Mouse (Mus musculus): ENCODE data around the gene Iqgap1.
A peak's percentile ranks its signal among the peaks of the same experiment; 100 is the strongest.
"Not testable (repeated sequence)": the region's sequence is repeated elsewhere in the genome, so short reads cannot be mapped to it uniquely, and the experiment has no call there.

Gene Iqgap1

DNA sequence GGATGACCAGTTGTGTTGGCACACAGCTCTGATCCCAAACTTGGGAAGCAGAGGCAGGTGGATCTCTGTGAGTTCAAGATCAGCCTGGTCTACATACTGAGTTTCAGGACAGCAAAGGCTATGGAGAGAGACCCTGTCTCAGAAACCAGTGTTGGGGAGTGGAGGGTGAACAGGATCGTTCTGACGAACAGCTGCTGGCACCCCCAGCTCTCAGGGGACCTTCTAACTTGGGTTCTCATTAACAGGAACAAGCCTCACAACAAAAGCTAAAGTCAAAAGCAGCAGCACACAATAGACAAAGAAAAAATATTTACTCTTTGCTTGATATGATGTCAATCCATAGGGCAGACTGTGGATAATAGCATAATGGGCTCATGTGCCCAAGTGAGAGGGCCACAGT, 55.3 kb downstream of the Iqgap1 start:
- DNase-seq (ENCODE audit: low spot score) = no peak

GRCm38 (mm10) chr7:80766861-80767312, 58.9 kb downstream of the Iqgap1 start:
- DNase-seq (ENCODE audit: low spot score) = no peak

GRCm38 (mm10) chr7:80766072-80766471, 59.7 kb downstream of the Iqgap1 start:
- DNase-seq (ENCODE audit: low spot score) = no peak

DNA sequence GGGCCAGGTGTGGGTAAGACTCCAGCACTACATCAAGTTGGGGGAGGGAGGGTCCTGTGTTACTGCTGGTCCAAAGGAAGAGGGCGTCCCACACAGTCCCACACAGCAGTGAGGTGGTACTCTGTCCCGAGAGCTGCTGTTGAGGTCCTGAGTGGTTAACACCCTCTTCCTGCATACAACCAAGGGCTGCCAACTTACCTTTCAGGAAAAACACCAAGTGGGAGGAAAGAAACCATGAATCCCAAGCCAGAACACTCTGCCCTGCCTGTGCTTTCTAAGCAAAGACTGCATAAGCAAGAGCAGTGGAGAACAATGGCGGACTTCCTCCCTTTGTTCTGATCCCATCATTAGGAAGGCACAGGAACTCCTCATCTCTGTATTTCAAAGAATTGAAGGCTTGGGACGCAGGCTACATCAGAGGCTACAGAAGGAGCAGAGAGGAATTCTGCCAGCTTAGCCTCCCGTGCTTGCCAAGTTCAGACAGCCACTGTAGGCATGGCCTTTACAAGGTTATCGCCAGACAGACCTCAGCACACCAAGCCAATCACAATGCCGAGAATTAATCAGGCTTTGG, 61.8 kb downstream of the Iqgap1 start:
- DNase-seq (ENCODE audit: low spot score) = no peak

DNA sequence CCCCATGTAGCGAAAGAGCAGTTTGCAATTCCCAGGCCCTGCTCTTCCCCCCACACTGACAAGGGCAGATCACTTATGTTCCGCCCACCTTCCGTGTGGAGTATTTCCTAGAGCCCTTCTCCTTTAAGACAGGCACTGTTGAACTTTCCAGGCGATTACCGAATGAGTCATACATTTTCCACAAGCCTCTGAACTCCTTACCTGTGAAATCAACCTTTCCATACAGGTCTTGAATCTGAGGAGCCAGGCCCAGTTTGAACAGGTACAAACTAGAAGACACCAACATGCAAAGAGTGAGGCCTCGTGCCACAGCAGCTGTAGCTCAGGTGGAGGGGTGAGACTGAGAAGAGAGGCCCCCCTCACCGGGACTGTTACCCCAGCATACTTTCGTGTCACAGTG, 63.5 kb downstream of the Iqgap1 start:
- DNase-seq (ENCODE audit: low spot score) = no peak

- no peak for DNase-seq (ENCODE audit: low spot score)
These were observed 71.7 kb downstream of the Iqgap1 start for GRCm38 (mm10) chr7:80754086-80754485.

GRCm38 (mm10) chr7:80753613-80754012, 72.2 kb downstream of the Iqgap1 start:
- no peak for DNase-seq (ENCODE audit: low spot score)

DNA sequence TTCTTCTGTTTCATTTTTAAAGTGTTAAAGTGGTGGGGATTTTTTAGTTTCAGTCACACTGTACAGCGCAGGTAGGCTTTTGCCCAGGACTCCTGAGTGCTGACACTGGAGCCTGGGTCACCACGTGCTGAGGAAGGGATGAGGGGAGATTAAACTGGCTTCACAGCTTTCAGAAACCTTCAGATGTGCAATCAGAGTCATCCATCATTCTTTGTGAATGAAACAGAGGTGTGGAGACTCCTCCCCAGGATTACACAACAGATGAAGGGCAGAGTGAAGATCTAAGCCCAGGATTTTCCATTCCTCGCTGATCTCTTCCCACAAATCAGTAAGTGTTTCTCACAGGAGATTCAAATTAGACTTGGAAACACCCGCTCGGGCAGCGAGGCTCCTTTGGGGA, 76.2 kb downstream of the Iqgap1 start:
- DNase-seq (ENCODE audit: low spot score) = no peak

- not testable (repeated sequence) for DNase-seq (ENCODE audit: low spot score)
These were observed 76.7 kb downstream of the Iqgap1 start for GRCm38 (mm10) chr7:80749109-80749508.

DNA sequence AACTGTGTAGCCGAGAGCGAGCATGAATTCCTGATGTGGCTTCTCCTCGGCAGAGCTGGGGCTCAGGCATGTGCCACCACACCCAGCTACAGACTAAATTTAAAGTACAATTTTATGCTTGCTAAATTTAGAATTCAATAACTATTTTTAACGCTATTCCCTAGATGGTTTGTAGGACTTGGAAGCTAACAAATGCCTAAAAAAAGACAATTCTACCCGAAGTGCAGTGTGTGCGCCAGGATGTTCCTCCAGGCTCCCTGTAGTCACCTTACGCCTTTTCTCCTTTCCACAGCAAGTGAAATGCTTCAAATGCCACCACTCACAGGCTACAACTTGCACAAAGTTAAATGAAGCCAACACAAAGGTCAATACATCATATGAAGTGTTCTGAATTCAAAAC, 78.4 kb downstream of the Iqgap1 start:
- DNase-seq (ENCODE audit: low spot score) = no peak

DNA sequence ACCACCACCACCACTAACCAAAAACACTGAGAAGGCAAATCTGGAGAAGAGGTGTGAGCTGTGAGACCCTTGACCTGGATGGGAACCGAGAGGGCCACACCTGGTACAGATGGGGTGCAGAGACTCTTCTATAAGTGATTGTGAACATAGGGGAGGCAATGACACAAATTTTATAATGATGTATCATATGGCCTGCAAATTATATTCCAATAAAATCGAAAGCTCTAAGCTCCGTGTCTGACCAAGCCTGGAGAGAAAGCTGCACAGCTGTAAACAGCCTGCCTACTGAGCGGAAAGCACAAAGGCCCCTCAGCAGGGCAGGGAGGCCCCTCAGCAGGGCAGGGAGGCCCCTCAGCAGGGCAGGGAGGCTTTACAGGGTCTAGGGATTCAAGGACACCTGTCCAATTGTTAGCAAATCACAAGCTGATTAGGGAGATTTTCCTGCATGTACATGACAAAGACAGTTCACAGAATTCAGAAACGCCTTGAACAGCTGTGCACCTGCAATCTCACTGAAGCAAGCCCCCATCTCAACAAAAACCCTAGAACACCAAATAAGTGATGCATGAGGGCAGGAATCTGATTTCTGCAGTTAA, 79.5 kb downstream of the Iqgap1 start:
- DNase-seq (ENCODE audit: low spot score) = no peak

- DNase-seq (ENCODE audit: low spot score) = no peak
These were observed 80.0 kb downstream of the Iqgap1 start for GRCm38 (mm10) chr7:80745746-80746145.

DNA sequence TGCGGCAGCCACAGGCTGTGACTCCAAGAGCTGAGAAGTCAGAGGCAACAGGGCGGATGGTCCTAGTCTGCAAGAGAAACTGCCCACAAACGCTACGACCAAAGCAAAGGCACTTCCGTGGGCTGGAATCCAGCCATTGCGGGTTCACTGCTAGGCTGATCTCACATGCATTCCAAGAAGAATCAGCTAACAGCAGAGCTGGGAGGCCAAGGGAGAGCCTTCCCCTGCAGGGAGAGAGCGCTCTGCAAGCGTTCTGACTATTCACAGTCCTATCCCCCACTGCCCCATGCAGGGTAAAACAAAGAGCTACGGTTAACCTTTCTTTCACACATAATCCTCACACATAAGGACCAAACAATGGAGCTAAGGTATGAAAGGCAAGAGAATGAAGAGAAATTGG, 80.5 kb downstream of the Iqgap1 start:
- DNase-seq (ENCODE audit: low spot score) = no peak

DNA sequence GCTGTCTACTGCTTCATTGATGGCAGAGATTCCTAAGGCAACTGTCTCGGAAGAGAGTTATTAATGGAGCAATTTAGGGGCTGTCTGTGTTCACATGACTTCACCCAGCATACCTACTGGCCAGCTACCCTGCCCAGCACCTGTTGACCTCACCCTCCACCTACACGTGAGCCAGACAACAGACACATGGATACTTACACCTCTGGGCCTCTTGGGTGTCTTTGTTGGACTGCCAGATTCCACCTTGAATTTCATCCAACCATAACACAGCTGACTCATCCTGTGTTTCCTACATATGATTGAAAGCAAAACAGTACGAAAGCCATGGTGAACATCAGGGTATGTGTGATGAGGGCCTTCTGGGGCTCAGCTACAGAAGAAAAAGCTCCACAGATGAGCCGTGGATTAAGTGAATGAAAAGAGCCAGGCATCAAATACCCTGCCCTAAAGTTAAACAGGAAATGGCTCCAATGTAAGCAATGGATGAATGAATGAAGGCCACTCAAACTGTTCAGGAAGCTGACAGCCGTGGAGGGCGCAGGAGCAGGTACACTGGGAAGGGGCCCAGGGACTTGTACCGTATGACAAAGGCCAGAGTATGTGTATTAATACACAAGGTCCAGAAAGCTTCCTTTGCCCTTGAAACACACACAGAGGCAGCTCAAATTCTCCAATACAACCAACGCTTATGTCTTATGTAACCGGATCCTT, 81.7 kb downstream of the Iqgap1 start:
- DNase-seq (ENCODE audit: low spot score) = no peak

DNA sequence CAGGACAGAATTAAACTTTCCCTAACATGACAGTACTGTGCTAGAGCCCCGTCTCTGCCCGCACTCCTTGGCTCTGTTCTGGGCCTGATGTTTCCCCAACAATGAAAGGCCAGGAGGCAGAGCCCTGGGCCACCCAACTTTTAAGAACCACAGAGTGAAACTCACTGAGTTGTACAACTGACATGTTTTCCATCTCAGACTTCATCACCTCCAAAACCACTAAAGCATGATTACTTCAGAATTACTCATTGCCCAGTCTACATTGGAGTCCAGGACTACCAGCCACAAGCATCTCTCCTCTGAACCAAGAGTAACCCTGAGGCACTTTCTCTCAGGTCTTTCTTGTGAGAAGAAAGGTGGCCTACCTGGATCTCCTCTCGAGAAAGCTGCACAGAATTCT, 83.1 kb downstream of the Iqgap1 start:
- no peak for DNase-seq (ENCODE audit: low spot score)

DNA sequence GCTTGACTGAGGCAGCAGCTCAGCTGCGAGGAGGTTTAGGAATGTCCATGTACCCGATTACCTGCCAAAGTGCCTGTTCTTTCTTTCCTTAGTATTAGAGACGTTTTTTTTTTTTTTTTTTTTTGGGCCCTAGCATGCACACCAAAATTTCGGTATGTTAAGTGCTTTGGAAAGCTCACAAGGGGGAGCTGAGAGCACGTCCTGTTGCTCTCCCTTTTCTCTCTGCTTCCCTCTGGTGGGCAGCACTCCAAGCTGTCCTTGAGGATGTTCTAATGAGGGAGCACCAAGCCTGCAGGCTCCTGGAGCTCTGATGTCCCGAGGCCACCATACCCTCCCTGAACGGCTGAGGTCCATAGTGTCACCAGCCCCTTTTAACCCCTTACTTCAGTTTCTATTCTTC, 84.8 kb downstream of the Iqgap1 start:
- DNase-seq (ENCODE audit: low spot score) = no peak

DNA sequence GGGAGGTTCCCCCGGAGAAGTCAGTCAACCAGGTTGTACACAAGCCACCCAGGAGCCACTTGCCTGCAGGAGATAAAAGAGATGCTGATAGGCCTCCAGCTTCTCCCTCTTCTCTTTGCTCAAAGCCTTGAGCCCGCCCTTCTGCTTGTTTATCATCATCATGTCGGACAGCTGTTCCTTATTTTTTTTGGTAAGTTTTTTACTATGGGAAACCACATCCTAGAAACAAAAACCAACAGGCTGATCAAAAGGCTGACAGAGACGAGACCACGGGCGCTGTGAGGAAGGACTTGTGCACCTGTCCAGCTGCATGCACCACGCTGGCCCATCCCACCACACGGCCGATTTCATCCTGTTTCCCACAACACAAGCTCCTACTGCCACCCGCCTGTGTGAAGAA, 89.6 kb downstream of the Iqgap1 start:
- DNase-seq (ENCODE audit: low spot score) = no peak

DNA sequence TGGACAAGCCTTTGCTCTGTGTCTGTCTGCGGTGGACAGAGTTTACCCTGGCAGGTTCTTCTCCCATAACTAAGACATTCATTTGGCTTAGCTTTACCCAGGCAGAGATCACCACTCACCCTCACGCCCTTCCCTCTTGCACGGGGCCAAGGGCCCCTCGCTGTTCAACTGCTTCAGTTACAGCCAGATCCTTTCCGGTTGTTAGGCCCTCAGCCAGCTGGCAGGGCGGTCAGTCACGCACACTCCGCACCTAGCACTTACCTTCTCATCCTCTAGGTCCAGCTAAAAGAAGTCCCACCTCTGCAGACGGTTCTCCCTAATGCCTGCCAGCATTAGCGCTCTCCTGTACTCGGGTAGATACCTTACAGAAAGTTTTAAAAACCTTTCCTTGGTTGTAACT, 92.8 kb downstream of the Iqgap1 start:
- no peak for DNase-seq (ENCODE audit: low spot score)

DNA sequence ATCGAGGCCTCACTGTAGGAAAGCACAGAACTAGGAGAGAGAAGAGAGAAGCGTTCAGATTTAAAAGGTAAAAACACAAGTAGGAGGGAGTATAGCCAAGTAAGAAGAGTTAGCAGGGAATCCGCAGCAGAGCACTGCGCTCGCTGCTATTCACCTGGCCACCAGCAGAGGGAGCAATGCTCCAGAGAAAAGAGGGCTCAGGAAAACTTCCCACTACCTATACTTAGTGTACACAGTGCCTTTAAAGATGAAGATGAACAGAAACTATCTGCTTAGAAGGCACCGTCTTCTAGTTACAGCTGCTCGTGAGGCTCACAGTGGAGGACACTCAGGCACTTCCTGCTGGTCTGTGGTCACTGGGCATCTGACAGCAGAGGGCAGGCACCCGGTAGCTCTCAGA, 96.1 kb downstream of the Iqgap1 start:
- peak; percentile 40 for DNase-seq (ENCODE audit: low spot score)

- DNase-seq (ENCODE audit: low spot score) = no peak
These were observed 104.7 kb downstream of the Iqgap1 start for GRCm38 (mm10) chr7:80721041-80721440.

- DNase-seq (ENCODE audit: low spot score) = no peak
These were observed 106.2 kb downstream of the Iqgap1 start for GRCm38 (mm10) chr7:80719582-80719981.

DNA sequence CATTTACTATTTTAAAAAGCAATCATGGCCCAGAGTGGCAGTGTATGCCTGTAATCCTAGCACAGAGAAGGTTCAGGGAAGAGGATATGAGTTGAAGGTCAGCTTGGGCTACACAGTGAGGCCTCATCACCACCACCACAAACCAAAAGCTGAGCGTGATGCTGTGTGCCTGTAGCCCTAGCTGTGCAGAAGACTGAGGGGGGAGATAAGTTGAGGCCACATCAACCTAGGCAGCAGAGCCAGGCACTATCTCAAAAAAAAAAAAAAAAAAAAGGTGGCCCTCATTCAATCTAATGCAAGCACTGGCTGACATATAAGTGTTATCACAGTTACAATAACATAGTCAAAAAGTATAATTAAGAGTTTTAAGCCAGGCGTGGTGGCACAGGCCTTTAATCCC, 106.7 kb downstream of the Iqgap1 start:
- no peak for DNase-seq (ENCODE audit: low spot score)

- no peak for DNase-seq (ENCODE audit: low spot score)
These were observed 107.3 kb downstream of the Iqgap1 start for GRCm38 (mm10) chr7:80718471-80718870.

- no peak for DNase-seq (ENCODE audit: low spot score)
These were observed 109.0 kb downstream of the Iqgap1 start for GRCm38 (mm10) chr7:80716758-80717157.
